Mouse (Mus musculus) lung, adult 18-20 months (tissue): ENCODE results near the gene Atp8a2.

ENCODE experiments used
- DNase-seq, 2 experiments: peaks; one replicate each; pipeline ENCODE4 v3.0.0; 2022; ENCODE audit warnings: mixed read lengths in 2 of 2

The Atp8a2 gene

GRCm38 (mm10) chr14:59695160-59695559 lies 501.8 kb downstream of the Atp8a2 start:
- DNase-seq, result no peak

DNA sequence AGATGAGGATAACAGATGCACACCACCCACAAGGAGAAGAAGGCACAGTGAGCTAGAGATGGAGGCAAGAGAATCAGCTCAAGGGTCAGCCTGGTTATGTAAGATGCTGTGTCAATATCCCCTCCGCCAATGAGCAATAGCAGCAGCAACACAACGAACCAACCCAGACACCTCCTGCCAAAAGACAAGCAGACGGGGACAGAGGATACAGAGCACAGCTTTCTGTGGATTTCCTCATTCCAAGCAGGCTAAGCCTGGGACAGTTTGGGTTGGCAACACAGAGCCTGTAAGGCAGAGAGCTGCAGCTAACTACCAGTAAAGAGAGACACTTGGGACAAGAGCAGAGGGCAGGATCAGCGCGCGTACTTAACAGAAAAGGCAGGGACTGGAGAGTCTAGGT lies 504.8 kb downstream of the Atp8a2 start:
- DNase-seq, result peak in 1 of 2 experiments; percentile 7

DNA sequence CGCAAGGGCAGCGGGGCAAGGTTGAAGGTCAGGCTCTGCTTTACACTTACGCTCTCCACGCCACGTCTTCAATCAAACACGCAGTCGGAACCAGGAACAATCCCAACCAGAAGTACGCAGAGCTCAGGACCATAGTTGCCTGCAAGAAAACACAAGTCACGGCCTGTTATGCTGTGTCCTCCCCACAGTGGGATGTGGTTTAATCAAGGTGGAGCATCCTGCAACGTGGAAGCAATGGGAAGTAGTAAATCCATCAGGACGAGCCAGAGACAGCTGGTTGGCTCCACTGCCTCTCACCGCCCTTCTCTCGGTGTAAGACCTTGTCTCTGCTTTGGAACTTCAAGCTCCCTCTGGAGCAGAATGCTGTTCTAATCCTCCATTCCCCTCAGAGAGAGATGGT lies 505.6 kb downstream of the Atp8a2 start:
- DNase-seq, result no peak

- no peak for DNase-seq
These were observed 506.0 kb downstream of the Atp8a2 start for GRCm38 (mm10) chr14:59690954-59691353.

DNA sequence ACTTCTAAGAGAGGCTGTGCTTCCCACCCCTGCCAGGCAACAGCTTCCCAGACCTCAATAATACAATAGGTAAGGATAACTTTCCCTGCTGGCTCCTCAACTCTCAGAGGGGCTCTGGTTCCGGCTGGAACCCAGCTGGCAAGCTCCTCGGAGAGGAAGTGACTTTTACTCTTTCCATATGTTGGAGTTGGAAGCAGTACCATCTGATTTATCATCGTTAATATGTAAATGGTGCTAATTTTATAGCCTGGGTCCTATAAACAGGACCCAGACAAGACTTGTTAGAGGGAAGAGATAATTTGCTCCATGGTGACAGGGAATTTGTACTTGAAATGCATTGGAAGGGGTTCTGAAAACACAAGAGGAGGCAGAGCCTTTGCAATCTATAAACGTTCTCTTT lies 507.4 kb downstream of the Atp8a2 start:
- DNase-seq, result no peak

GRCm38 (mm10) chr14:59686229-59686628 lies 510.8 kb downstream of the Atp8a2 start:
- DNase-seq, result no peak

DNA sequence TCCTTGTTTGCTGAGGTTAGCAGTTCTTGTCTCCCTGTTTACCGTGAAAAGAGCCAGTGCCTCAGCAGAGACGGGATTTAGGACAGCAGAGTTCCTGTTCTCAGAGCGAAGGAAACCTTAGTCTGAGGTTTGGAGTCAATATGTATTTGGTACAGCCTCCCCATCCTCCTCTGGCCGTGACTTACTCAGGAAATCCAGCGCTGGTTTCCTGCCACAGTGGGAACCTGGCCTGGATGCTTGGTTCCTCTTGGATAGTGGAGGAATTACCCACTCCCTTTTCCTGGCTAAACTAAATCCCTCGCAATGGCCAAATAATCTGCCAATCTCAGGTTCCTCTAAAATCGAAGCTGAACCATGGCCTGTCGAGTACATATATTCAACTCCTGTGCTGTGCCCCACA lies 511.6 kb downstream of the Atp8a2 start:
- DNase-seq, result no peak

GRCm38 (mm10) chr14:59681906-59682305 lies 515.1 kb downstream of the Atp8a2 start:
- DNase-seq, result no peak

GRCm38 (mm10) chr14:59677598-59678003 lies 519.4 kb downstream of the Atp8a2 start:
- DNase-seq, result no peak

DNA sequence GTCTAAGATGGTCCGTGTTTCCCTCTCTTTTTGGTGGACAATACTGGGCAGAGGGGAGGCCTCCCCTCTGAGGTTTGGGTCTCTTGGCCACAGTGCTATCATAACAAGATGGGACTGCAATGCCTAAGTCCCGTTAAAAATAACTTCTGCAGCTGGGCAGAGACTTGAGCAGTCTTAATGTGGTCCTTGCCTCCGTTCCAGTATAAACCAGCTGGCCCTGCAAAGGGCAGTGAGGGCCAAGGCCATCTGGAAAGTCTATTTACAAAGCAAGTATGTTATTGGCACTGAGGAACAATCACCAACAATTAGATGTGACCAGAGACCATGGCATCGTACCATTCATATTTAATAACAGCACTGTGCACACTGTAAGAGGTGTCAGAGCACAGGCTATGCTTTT lies 521.6 kb downstream of the Atp8a2 start:
- no peak for DNase-seq

DNA sequence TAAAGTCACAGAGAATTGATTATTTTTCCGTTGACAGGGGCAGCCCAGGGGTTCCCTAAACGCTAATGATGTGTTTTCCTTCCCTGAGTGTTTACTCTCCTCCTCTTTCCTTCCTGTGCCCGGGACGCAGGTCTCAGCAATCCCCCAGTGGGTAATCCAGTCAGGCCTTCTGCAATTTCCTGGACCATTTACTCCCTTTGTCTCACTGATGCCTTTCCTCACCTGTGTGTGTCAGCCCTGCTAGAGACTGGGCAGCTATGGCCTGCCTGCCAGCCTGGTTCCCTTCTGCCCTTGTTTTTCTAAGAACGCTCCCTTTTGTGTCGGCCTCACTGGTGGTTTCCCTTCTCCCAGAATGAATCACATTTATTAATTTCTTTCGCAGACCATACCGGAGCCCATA lies 522.4 kb downstream of the Atp8a2 start:
- DNase-seq, result no peak

DNA sequence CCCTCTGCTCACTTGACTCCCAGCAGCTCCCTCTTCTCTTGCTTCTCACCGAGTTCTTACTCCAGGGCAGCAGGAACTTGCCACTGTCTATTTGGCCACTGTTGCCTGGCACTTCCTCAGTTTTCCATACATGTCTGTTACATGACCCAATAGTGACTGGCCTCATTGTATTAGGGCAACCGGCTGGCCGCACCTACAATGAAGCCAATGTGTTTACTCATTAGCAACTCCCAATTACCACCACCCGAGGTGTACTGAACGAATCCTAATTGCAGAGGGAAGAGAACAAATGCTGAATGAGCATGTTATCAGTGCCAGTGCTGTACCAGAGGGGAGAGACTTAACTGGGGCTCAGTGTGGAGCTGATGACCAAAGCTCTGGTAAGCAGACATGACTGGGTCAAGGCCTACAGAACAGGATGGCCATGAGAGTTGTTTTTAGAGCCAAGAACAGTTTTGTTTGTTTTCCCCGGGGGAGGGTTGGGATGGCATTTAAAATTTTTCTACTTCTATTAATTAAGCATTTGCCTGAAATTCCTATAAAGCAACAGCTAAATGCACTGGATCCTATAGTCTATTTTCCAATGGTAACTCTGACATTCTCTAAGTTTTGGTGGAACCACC lies 524.0 kb downstream of the Atp8a2 start:
- DNase-seq, result no peak

DNA sequence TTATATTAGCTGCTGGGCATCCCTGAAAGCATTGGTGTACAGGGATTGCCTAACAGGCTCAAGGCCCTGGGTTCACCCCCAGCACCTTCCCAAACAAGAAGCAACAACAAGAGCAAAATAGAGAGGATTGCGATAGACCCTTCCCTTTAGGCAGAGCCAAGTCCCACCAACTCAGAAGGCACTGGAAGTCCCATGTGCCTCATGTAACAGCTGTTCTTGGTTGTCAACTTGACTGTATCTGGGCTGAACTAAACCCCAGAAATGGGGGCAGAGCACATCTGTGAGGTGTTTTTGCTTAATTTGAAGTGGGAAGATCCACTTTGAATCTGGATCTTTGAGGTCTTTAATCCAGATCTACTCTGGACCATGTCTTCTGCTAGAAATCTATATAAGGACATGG lies 539.9 kb downstream of the Atp8a2 start:
- no peak for DNase-seq

DNA sequence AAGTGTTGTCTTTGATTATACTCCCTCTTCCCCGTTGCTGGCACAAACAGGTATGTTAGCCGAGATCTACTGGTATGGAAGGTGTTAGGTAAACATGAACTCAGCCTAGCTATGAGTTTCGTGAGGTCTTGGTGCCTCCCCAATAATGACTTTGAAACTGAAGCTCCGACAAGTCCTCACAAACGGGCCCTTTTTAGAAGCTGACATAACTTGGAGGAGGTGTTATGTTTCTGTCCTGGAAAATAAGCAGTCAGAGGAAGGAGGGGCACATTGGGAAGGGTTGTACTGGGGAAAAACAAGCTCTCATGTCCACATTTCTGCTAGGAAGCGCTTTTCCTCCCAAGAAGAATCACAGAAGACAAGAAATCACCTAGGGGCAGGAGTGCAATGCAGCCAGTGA lies 540.4 kb downstream of the Atp8a2 start:
- DNase-seq, result no peak

- no peak for DNase-seq
These were observed 547.6 kb downstream of the Atp8a2 start for GRCm38 (mm10) chr14:59649337-59649736.

- no peak for DNase-seq
These were observed 548.4 kb downstream of the Atp8a2 start for GRCm38 (mm10) chr14:59648611-59649010.

GRCm38 (mm10) chr14:59646826-59647697 lies 549.9 kb downstream of the Atp8a2 start:
- no peak for DNase-seq

DNA sequence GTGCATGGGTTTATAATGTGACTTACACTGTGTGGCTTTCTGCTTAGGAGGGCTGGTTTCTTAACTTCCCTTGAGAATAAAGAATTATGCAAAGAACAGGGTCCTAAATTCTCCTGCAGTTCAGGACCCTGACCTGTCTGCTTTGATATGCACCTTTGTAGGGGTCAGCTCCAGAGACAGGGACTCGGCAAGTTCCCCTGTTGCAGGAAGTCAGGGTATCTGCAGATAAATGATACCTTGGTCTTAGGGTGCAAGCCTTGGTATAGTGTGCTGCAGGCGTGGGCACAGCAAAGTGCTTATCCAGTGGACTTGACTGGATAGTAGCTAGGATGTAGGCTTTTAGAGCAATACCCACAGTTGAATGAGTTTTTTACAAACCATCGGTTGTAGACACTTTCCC lies 552.1 kb downstream of the Atp8a2 start:
- no peak for DNase-seq

DNA sequence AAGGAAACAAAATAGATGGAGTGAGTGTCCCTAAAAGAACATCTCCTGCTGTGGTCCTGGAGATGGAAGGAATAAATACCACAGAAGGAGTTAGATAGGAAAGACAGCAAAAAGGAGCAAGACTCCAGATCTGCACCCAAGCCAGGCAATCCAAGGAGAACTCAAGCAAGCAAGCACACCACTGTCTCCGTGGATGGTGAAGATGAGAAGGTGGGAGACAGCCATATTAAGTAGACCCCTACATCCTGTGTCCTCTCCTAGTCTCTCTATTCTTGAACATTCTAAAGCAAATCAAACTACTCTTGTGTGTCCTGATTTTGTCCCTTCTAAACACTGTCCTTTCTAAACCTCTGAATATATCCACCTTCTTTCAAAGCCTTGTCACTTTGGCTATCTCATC lies 552.8 kb downstream of the Atp8a2 start:
- no peak for DNase-seq

GRCm38 (mm10) chr14:59643582-59643981 lies 553.4 kb downstream of the Atp8a2 start:
- DNase-seq, result peak in 1 of 2 experiments; percentile 2

DNA sequence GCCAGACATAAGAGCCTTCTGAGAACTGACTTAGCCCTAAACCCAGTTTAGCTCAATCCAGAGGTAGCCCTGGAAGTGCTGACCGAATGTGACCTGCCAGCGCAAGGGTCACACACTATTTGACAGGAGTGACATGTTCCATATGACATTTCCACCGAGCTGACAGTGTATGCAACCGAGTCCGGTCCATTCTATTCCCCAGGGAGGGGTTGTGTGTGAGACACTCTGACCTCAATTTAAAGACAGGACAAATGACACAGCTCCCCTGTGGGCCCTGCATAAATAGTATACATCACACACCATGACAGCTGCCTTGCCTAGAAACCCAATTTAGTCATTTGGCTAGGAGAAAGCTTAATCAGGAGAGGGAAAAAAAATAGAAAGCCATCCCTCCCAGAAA lies 555.1 kb downstream of the Atp8a2 start:
- DNase-seq, result no peak

DNA sequence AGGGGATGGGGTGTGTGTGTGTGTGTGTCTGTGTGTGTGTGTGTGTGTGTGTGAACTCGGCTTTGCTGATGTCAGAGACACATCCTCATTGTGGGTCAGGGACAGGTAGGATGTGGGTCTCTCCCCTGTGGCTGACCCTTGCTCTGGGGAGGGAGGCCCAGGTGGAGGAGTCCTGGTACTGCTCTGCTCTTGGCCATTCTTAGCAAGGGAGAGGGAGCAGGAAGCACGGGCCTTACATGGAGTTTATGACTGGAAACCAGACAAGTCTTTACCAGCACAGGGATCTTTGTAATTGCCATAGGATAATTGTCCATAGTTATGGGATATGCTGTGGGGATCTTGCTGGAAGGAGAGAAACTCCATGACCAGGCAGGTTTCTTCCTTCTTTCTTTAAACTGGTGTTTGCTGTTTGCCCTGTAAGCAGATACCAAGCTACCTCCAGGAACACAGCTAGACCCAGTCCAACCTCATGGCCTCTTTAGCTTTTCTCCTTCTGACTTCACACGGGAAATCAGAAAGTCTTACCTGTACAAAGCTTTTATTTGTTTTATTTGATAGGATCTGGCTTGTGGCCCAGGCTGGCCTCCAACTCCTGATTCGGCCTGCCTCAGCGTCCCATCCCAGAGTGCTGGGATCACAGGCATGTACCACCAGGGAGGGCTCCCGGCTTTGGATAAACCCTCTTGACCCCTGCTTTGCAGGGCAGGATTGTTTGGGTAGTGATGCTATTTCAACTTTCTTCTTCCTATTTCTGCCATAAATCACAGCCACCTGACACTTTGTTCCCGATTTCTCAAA lies 557.9 kb downstream of the Atp8a2 start:
- DNase-seq, result no peak

GRCm38 (mm10) chr14:59633988-59634387 lies 563.0 kb downstream of the Atp8a2 start:
- DNase-seq, result no peak
